Mouse (Mus musculus): ENCODE data around the gene Casp9. TPM values are rescaled to one million over a fixed set of nuclear protein-coding genes. Genes with fewer than 3 reads are reported as not detected.

The Casp9 gene
- polyA plus RNA-seq, 1 experiment from 2014 or later, result 23.2 TPM

- no peak overlapping the region for H3K9ac ChIP-seq (replicated peaks)
- 70% methylated on average over 3 of the region's 3 CpGs for WGBS
- H3K4me1 ChIP-seq (replicated peaks), result no peaks in the 10 kb centered on the region
- no peaks in the 10 kb centered on the region for H3K27me3 ChIP-seq
- no peak overlapping the region for H3K27ac ChIP-seq
- no peak overlapping the region for H3K4me2 ChIP-seq (replicated peaks)
- H3K9me3 ChIP-seq, result 0 out of 2 replicates have a peak, but pooled peaks cover 2% of the 10 kb centered on the region
- no peaks in the 10 kb centered on the region for H3K36me3 ChIP-seq
- ATAC-seq, result no peak
- no peak overlapping the region for H3K4me3 ChIP-seq (replicated peaks)
These were observed 29.6 kb downstream of the Casp9 start for GRCm38 (mm10) chr4:141822979-141823378.

- 60% methylated on average over 5 of the region's 5 CpGs for WGBS
- no peaks in the 10 kb centered on the region for H3K36me3 ChIP-seq
- H3K4me1 ChIP-seq (replicated peaks), result no peaks in the 10 kb centered on the region
- ATAC-seq, result no peak
- no peak within 1 kb of the TSS for H3K4me2 ChIP-seq (replicated peaks)
- H3K27ac ChIP-seq, result no peak within 1 kb of the TSS
- H3K9ac ChIP-seq (replicated peaks), result no peak within 1 kb of the TSS
- H3K27me3 ChIP-seq, result no peaks in the 10 kb centered on the region
- no peak within 1 kb of the TSS for H3K4me3 ChIP-seq (replicated peaks)
- H3K9me3 ChIP-seq, result no peaks in the 10 kb centered on the region
These were observed 32.6 kb downstream of the Casp9 start, which contains the start of gene Cela2a for GRCm38 (mm10) chr4:141826060-141826459. Gene Cela2a (minus strand): TSS chr4:141826160.

- H3K36me3 ChIP-seq, result no peaks in the 10 kb centered on the region
- H3K4me2 ChIP-seq (replicated peaks), result no peak overlapping the region
- H3K27me3 ChIP-seq, result no peaks in the 10 kb centered on the region
- no peaks in the 10 kb centered on the region for H3K9me3 ChIP-seq
- H3K4me1 ChIP-seq (replicated peaks), result no peaks in the 10 kb centered on the region
- ATAC-seq, result no peak
- no peak overlapping the region for H3K9ac ChIP-seq (replicated peaks)
- no peak overlapping the region for H3K27ac ChIP-seq
- H3K4me3 ChIP-seq (replicated peaks), result no peak overlapping the region
- WGBS, result 100% methylated on average over 2 of the region's 2 CpGs
These were observed 34.0 kb downstream of the Casp9 start for GRCm38 (mm10) chr4:141827401-141827800.

- no peak overlapping the region for H3K4me3 ChIP-seq (replicated peaks)
- H3K4me1 ChIP-seq (replicated peaks), result no peaks in the 10 kb centered on the region
- WGBS, result 86% methylated on average over 4 of the region's 4 CpGs
- no peaks in the 10 kb centered on the region for H3K9me3 ChIP-seq
- no peaks in the 10 kb centered on the region for H3K36me3 ChIP-seq
- no peaks in the 10 kb centered on the region for H3K27me3 ChIP-seq
- no peak overlapping the region for H3K27ac ChIP-seq
- H3K4me2 ChIP-seq (replicated peaks), result no peak overlapping the region
- no peak for ATAC-seq
- H3K9ac ChIP-seq (replicated peaks), result no peak overlapping the region
These were observed 34.8 kb downstream of the Casp9 start for GRCm38 (mm10) chr4:141828177-141828576.

GRCm38 (mm10) chr4:141830381-141830780 is 37.0 kb downstream of the Casp9 start:
- no peak overlapping the region for H3K4me3 ChIP-seq (replicated peaks)
- H3K9ac ChIP-seq (replicated peaks), result no peak overlapping the region
- ATAC-seq, result no peak
- 55% methylated on average over 11 of the region's 11 CpGs for WGBS
- no peak overlapping the region for H3K4me2 ChIP-seq (replicated peaks)
- H3K36me3 ChIP-seq, result no peaks in the 10 kb centered on the region
- H3K27ac ChIP-seq, result no peak overlapping the region
- H3K9me3 ChIP-seq, result no peaks in the 10 kb centered on the region
- no peaks in the 10 kb centered on the region for H3K4me1 ChIP-seq (replicated peaks)
- no peaks in the 10 kb centered on the region for H3K27me3 ChIP-seq

- Histone ChIP-seq H3K4me1 (replicated peaks) (no peaks in the 10 kb centered on the region), H3K27ac (no peak overlapping the region), H3K36me3 (no peaks in the 10 kb centered on the region), H3K27me3 (no peaks in the 10 kb centered on the region), H3K4me3 (replicated peaks) (no peak overlapping the region), H3K9ac (replicated peaks) (no peak overlapping the region), H3K4me2 (replicated peaks) (no peak overlapping the region), H3K9me3 (no peaks in the 10 kb centered on the region)
- ATAC-seq, result no peak
- WGBS, result 85% methylated on average over 7 of the region's 7 CpGs
These were observed 37.9 kb downstream of the Casp9 start for GRCm38 (mm10) chr4:141831361-141831760.

GRCm38 (mm10) chr4:141833911-141834310 is 40.5 kb downstream of the Casp9 start:
- WGBS, result 62% methylated on average over 1 of the region's 1 CpGs
- no peak for ATAC-seq

GRCm38 (mm10) chr4:141834536-141835095 is 41.2 kb downstream of the Casp9 start:
- Histone ChIP-seq H3K9me3 (no peaks in the 10 kb centered on the region), H3K9ac (replicated peaks) (no peak overlapping the region), H3K4me2 (replicated peaks) (no peak overlapping the region), H3K27me3 (no peaks in the 10 kb centered on the region), H3K36me3 (no peaks in the 10 kb centered on the region), H3K4me3 (replicated peaks) (no peak overlapping the region), H3K27ac (no peak overlapping the region), H3K4me1 (replicated peaks) (no peaks in the 10 kb centered on the region)
- 80% methylated on average over 5 of the region's 5 CpGs for WGBS
- no peak for ATAC-seq

More at GRCm38 (mm10) chr4:141833911-141834310, 40.5 kb downstream of the Casp9 start:
- H3K9me3 ChIP-seq, result no peaks in the 10 kb centered on the region
- H3K36me3 ChIP-seq, result no peaks in the 10 kb centered on the region
- no peak overlapping the region for H3K9ac ChIP-seq (replicated peaks)
- H3K4me2 ChIP-seq (replicated peaks), result no peak overlapping the region
- no peaks in the 10 kb centered on the region for H3K27me3 ChIP-seq
- H3K4me3 ChIP-seq (replicated peaks), result no peak overlapping the region
- H3K4me1 ChIP-seq (replicated peaks), result no peaks in the 10 kb centered on the region
- H3K27ac ChIP-seq, result no peak overlapping the region

- no peaks in the 10 kb centered on the region for H3K36me3 ChIP-seq
- no peaks in the 10 kb centered on the region for H3K27me3 ChIP-seq
- H3K4me3 ChIP-seq (replicated peaks), result no peak within 1 kb of the TSS
- H3K9me3 ChIP-seq, result no peaks in the 10 kb centered on the region
- no peaks in the 10 kb centered on the region for H3K4me1 ChIP-seq (replicated peaks)
- no peak within 1 kb of the TSS for H3K27ac ChIP-seq
- no peak for ATAC-seq
- H3K4me2 ChIP-seq (replicated peaks), result no peak within 1 kb of the TSS
- 83% methylated on average over 6 of the region's 6 CpGs for WGBS
- no peak within 1 kb of the TSS for H3K9ac ChIP-seq (replicated peaks)
These were observed 52.6 kb downstream of the Casp9 start, which contains the start of gene Ctrc for GRCm38 (mm10) chr4:141845999-141846398. Gene Ctrc (minus strand): TSS chr4:141846359.

- H3K36me3 ChIP-seq, result peaks cover under 1% of the 10 kb centered on the region; the same call in 1 of the 2 replicates
- 75% methylated on average over 9 of the region's 9 CpGs for WGBS
- no peak overlapping the region for H3K4me2 ChIP-seq (replicated peaks)
- no peak overlapping the region for H3K4me3 ChIP-seq (replicated peaks)
- H3K9ac ChIP-seq (replicated peaks), result no peak overlapping the region
- H3K9me3 ChIP-seq, result no peaks in the 10 kb centered on the region
- H3K27me3 ChIP-seq, result no peaks in the 10 kb centered on the region
- H3K27ac ChIP-seq, result no peak overlapping the region
- H3K4me1 ChIP-seq (replicated peaks), result peaks cover 4% of the 10 kb centered on the region
- ATAC-seq, result no peak
These were observed 60.0 kb downstream of the Casp9 start for GRCm38 (mm10) chr4:141853437-141853836.

GRCm38 (mm10) chr4:141857422-141857930 is 64.1 kb downstream of the Casp9 start:
- Histone ChIP-seq H3K27me3 (no peaks in the 10 kb centered on the region), H3K4me2 (replicated peaks) (0 out of 2 replicates have a peak overlapping the region, but pooled peaks have one; percentile 23), H3K27ac (peak overlapping the region; percentile 58), H3K9ac (replicated peaks) (no peak overlapping the region), H3K4me1 (replicated peaks) (peaks cover 4% of the 10 kb centered on the region), H3K36me3 (peaks cover 38% of the 10 kb centered on the region), H3K9me3 (no peaks in the 10 kb centered on the region), H3K4me3 (replicated peaks) (no peak overlapping the region)
- peak; percentile 85 for ATAC-seq
- WGBS, result 18% methylated on average over 10 of the region's 10 CpGs

GRCm38 (mm10) chr4:141858501-141858900 is 65.1 kb downstream of the Casp9 start:
- no peak overlapping the region for H3K4me3 ChIP-seq (replicated peaks)
- no peaks in the 10 kb centered on the region for H3K27me3 ChIP-seq
- no peaks in the 10 kb centered on the region for H3K9me3 ChIP-seq
- H3K9ac ChIP-seq (replicated peaks), result no peak overlapping the region
- H3K4me1 ChIP-seq (replicated peaks), result peaks cover 4% of the 10 kb centered on the region
- no peak overlapping the region for H3K4me2 ChIP-seq (replicated peaks)
- WGBS, result 91% methylated on average over 20 of the region's 20 CpGs
- no peak for ATAC-seq
- H3K36me3 ChIP-seq, result peaks cover 45% of the 10 kb centered on the region
- no peak overlapping the region for H3K27ac ChIP-seq

- H3K4me1 ChIP-seq (replicated peaks), result peaks cover 4% of the 10 kb centered on the region
- H3K27me3 ChIP-seq, result no peaks in the 10 kb centered on the region
- H3K9me3 ChIP-seq, result no peaks in the 10 kb centered on the region
- no peak overlapping the region for H3K4me3 ChIP-seq (replicated peaks)
- no peak overlapping the region for H3K4me2 ChIP-seq (replicated peaks)
- ATAC-seq, result no peak
- peaks cover 49% of the 10 kb centered on the region for H3K36me3 ChIP-seq
- WGBS, result 90% methylated on average over 14 of the region's 14 CpGs
- H3K27ac ChIP-seq, result no peak overlapping the region
- no peak overlapping the region for H3K9ac ChIP-seq (replicated peaks)
These were observed 65.9 kb downstream of the Casp9 start for GRCm38 (mm10) chr4:141859351-141859750.

All from midbrain, embryonic 13.5 days (tissue).